Comparison of ENCODE assay signal across 18 mouse cellular contexts in the genomic region with DNA sequence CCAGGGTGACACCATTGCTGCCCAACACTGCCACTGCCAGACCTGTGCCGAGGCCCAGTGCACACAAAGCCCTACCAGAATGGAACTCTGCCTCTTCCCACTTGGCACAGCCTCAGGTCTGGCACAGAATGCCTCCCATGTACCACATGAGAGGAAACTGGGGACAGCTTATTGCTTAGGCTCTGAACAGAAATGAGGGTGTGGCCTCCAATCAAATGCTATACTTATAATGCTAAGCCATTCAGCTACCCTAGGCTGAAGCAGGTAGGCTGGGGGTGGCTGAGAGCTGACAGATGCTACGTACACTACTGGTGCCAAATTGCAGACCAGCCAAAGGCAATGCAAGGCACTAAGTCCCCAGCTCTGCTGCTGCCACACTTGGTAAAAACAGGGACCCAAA.
DNase-seq lines count a peak whose midpoint lies in the region; ATAC-seq and TF ChIP-seq lines count a peak whose summit lies in the region.
"Had no signal": no experiment of that assay in that cellular context is flagged by ENCODE, and none has a peak within 500 bp of the region (broad histone marks: within the 10 kb centered on the region; RNA-seq: fewer than 3 reads in every experiment).

No protein-coding gene starts in this region.

- no peak overlapping the region for H3K4me3 ChIP-seq in forebrain, postnatal 0 days (ENCODE audit: low read depth, low read length)
- no peak overlapping the region for H3K4me3 ChIP-seq in forebrain, embryonic 13.5 days
- H3K4me3 ChIP-seq in lung, postnatal 0 days (ENCODE audit: low read depth, low read length), result no peak overlapping the region
- H3K4me3 ChIP-seq: embryonic facial prominence, embryonic 15.5 days; limb, embryonic 12.5 days; midbrain, embryonic 15.5 days; neural tube, embryonic 13.5 days had no signal

- H3K9me3 ChIP-seq in forebrain, postnatal 0 days (ENCODE audit: low read length), result no peaks in the 10 kb centered on the region
- no peaks in the 10 kb centered on the region for H3K9me3 ChIP-seq in forebrain, embryonic 13.5 days (replicated peaks)
- no peaks in the 10 kb centered on the region for H3K9me3 ChIP-seq in lung, postnatal 0 days (ENCODE audit: low read length)
- H3K9me3 ChIP-seq: embryonic facial prominence, embryonic 15.5 days; limb, embryonic 12.5 days; midbrain, embryonic 15.5 days; neural tube, embryonic 13.5 days had no signal

- no peaks in the 10 kb centered on the region for H3K27me3 ChIP-seq in forebrain, postnatal 0 days (ENCODE audit: insufficient read depth, low read length)
- no peaks in the 10 kb centered on the region for H3K27me3 ChIP-seq in forebrain, embryonic 13.5 days
- H3K27me3 ChIP-seq in lung, postnatal 0 days (replicated peaks; ENCODE audit: insufficient read depth, low read length), result no peaks in the 10 kb centered on the region
- H3K27me3 ChIP-seq: embryonic facial prominence, embryonic 15.5 days; limb, embryonic 12.5 days; midbrain, embryonic 15.5 days; neural tube, embryonic 13.5 days had no signal

- no peak overlapping the region for H3K9ac ChIP-seq in forebrain, postnatal 0 days
- no peak overlapping the region for H3K9ac ChIP-seq in forebrain, embryonic 13.5 days
- no peak overlapping the region for H3K9ac ChIP-seq in lung, postnatal 0 days (replicated peaks; ENCODE audit: low read depth)
- H3K9ac ChIP-seq: embryonic facial prominence, embryonic 15.5 days; limb, embryonic 12.5 days; midbrain, embryonic 15.5 days; neural tube, embryonic 13.5 days had no signal

- ATAC-seq in forebrain, postnatal 0 days, result no peak; the same call in 1 of the 2 replicates
- ATAC-seq in forebrain, embryonic 13.5 days, result no peak; the same call in 1 of the 2 replicates
- 0 out of 2 replicates have a peak, but pooled peaks have one; percentile 5 for ATAC-seq in lung, postnatal 0 days
- no peak for ATAC-seq in monocyte, adult 5-6 weeks (replicated peaks; ENCODE audit: insufficient number of reproducible peaks, low FRiP score, low TSS enrichment, poor library complexity, severe bottlenecking)
- ATAC-seq: midbrain, embryonic 15.5 days had no signal

- TF ChIP-seq CTCF in forebrain, postnatal 0 days (IDR thresholded peaks at IDR 0.05; ENCODE audit: low read depth), result no peak
- no peak for TF ChIP-seq CTCF in lung, postnatal 0 days (IDR thresholded peaks at IDR 0.05)

- 49% methylated on average over 2 of the region's 2 CpGs for WGBS in forebrain, postnatal 0 days
- WGBS in forebrain, embryonic 13.5 days, result 90% methylated on average over 2 of the region's 2 CpGs
- 83% methylated on average over 2 of the region's 2 CpGs for WGBS in lung, postnatal 0 days

- DNase-seq in forebrain, postnatal 0 days, result peak; percentile 52
- no peak for DNase-seq in lung, postnatal 0 days (ENCODE audit: low spot score)
- no peak for DNase-seq in lung, postnatal 14 days
- peak; percentile 31 for DNase-seq in cerebellum, adult 9-11 months
- peak; percentile 68 for DNase-seq in layer of hippocampus, adult 9-11 months
- no peak for DNase-seq in thymus, postnatal 0 days (ENCODE audit: low spot score)
- DNase-seq: adrenal gland, adult 2 months; kidney, adult 11 months; kidney, postnatal 4 days; lung, adult 2 months; retina, postnatal 1 day; thymus, adult 18-20 months had no signal

- H3K4me2 ChIP-seq in forebrain, postnatal 0 days (ENCODE audit: low read depth), result no peak overlapping the region
- no peak overlapping the region for H3K4me2 ChIP-seq in forebrain, embryonic 13.5 days
- H3K4me2 ChIP-seq in lung, postnatal 0 days (replicated peaks; ENCODE audit: low read depth, low read length), result no peak overlapping the region
- H3K4me2 ChIP-seq: embryonic facial prominence, embryonic 15.5 days; limb, embryonic 12.5 days; midbrain, embryonic 15.5 days; neural tube, embryonic 13.5 days had no signal

- H3K27ac ChIP-seq in forebrain, postnatal 0 days (ENCODE audit: low read depth, low read length), result no peak overlapping the region
- no peak overlapping the region for H3K27ac ChIP-seq in forebrain, embryonic 13.5 days
- H3K27ac ChIP-seq in lung, postnatal 0 days (ENCODE audit: low read length), result no peak overlapping the region
- H3K27ac ChIP-seq: embryonic facial prominence, embryonic 15.5 days; limb, embryonic 12.5 days; midbrain, embryonic 15.5 days; neural tube, embryonic 13.5 days had no signal

- no peaks in the 10 kb centered on the region for H3K36me3 ChIP-seq in forebrain, postnatal 0 days (ENCODE audit: insufficient read depth)
- peaks cover 7% of the 10 kb centered on the region; the same call in 1 of the 2 replicates for H3K36me3 ChIP-seq in forebrain, embryonic 13.5 days (ENCODE audit: poor library complexity, severe bottlenecking)
- no peaks in the 10 kb centered on the region for H3K36me3 ChIP-seq in lung, postnatal 0 days (ENCODE audit: insufficient read depth, low read length)
- H3K36me3 ChIP-seq: embryonic facial prominence, embryonic 15.5 days; midbrain, embryonic 15.5 days; neural tube, embryonic 13.5 days had no signal

- no peak for TF ChIP-seq EP300 in lung, postnatal 0 days (IDR thresholded peaks at IDR 0.05)

- no peaks in the 10 kb centered on the region for H3K4me1 ChIP-seq in forebrain, postnatal 0 days (ENCODE audit: insufficient read depth)
- peaks cover 16% of the 10 kb centered on the region for H3K4me1 ChIP-seq in forebrain, embryonic 13.5 days
- H3K4me1 ChIP-seq in lung, postnatal 0 days (ENCODE audit: insufficient read depth, low read depth, low read length), result no peaks in the 10 kb centered on the region
- H3K4me1 ChIP-seq: embryonic facial prominence, embryonic 15.5 days; limb, embryonic 12.5 days had no signal

Comparison
In these comparisons a context has a peak if more than half of its experiments do, and no peak if none do; other contexts are left out.
1. DNase-seq: peak in forebrain, postnatal 0 days (single experiment), cerebellum, adult 9-11 months (single experiment) and layer of hippocampus, adult 9-11 months (single experiment); none in lung, postnatal 0 days (single experiment), lung, postnatal 14 days (single experiment) and thymus, postnatal 0 days (single experiment).